Mouse (Mus musculus): Measurements from ENCODE around the gene Atp8b4. TPM values are rescaled to one million over a fixed set of nuclear protein-coding genes. Genes with fewer than 3 reads are reported as not detected.

The Atp8b4 gene
- polyA plus RNA-seq, 1 experiment from 2014 or later = 0.12 TPM

DNA sequence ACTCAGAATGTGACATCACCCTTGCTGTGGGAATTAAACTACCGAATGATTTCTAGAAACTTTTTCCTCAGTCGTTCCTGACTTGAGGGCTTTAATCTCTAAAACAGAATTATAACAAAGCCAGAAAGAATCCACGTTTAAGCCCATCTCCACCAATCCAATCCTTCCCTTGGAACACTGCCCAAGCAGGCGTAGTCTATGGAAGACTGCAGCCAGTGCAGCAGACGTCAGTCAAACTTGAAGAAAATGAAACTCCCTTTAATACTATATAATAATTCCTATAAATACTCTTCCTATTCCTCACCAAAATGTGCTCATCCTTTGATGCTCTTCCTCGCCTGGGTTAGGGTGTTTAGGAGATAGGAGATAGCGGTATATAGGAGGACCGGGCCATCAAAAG is 7.2 kb downstream of the Atp8b4 start:
- H3K36me3 ChIP-seq = no peaks in the 10 kb centered on the region
- no peak overlapping the region for H3K4me3 ChIP-seq
- H3K4me1 ChIP-seq (replicated peaks) = no peaks in the 10 kb centered on the region
- H3K9me3 ChIP-seq = no peaks in the 10 kb centered on the region
- no peak overlapping the region for H3K4me2 ChIP-seq
- H3K9ac ChIP-seq = no peak overlapping the region
- ATAC-seq (ENCODE audit: low FRiP score, low read depth) = no peak
- H3K27me3 ChIP-seq = no peaks in the 10 kb centered on the region
- 87% methylated on average over 8 of the region's 8 CpGs for WGBS
- no peak overlapping the region for H3K27ac ChIP-seq (replicated peaks)

- H3K4me2 ChIP-seq = no peak overlapping the region
- H3K27ac ChIP-seq (replicated peaks) = no peak overlapping the region
- H3K27me3 ChIP-seq = no peaks in the 10 kb centered on the region
- 0 out of 2 replicates have a peak, but pooled peaks have one; percentile 27 for ATAC-seq (ENCODE audit: low FRiP score, low read depth)
- H3K36me3 ChIP-seq = no peaks in the 10 kb centered on the region
- H3K4me3 ChIP-seq = no peak overlapping the region
- H3K9me3 ChIP-seq = no peaks in the 10 kb centered on the region
- 38% methylated on average over 5 of the region's 5 CpGs for WGBS
- H3K4me1 ChIP-seq (replicated peaks) = no peaks in the 10 kb centered on the region
- no peak overlapping the region for H3K9ac ChIP-seq
These were observed 7.8 kb downstream of the Atp8b4 start for GRCm38 (mm10) chr2:126492713-126493112.

- H3K4me2 ChIP-seq = no peak overlapping the region
- no peak overlapping the region for H3K4me3 ChIP-seq
- 87% methylated on average over 4 of the region's 4 CpGs for WGBS
- no peak overlapping the region for H3K27ac ChIP-seq (replicated peaks)
- H3K36me3 ChIP-seq = no peaks in the 10 kb centered on the region
- no peaks in the 10 kb centered on the region for H3K27me3 ChIP-seq
- H3K9me3 ChIP-seq = no peaks in the 10 kb centered on the region
- ATAC-seq (ENCODE audit: low FRiP score, low read depth) = no peak
- no peaks in the 10 kb centered on the region for H3K4me1 ChIP-seq (replicated peaks)
- H3K9ac ChIP-seq = no peak overlapping the region
These were observed 9.0 kb downstream of the Atp8b4 start for GRCm38 (mm10) chr2:126491446-126491845.

DNA sequence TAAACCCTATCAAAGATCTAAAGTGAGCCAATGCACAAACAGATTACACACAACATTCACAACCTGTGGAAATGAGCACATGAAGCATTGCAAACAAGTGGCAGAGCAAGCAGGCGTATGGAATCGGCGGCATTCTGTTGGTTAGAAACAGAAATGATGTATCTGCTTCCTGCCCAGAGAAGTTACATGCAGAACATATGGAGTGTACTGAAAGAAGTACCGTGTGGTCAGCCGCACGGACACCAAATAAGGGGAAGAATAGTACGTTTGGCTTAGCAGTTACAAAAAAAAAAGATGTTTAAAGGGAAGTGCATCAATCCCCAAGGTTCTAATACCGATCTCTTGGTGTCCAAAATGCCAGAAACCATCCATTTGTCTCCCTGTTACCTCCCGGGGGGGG is 9.9 kb downstream of the Atp8b4 start:
- Histone ChIP-seq H3K9ac (no peak overlapping the region), H3K36me3 (no peaks in the 10 kb centered on the region), H3K27ac (replicated peaks) (no peak overlapping the region), H3K4me3 (no peak overlapping the region), H3K9me3 (no peaks in the 10 kb centered on the region), H3K27me3 (no peaks in the 10 kb centered on the region), H3K4me1 (replicated peaks) (no peaks in the 10 kb centered on the region), H3K4me2 (no peak overlapping the region)
- no peak for ATAC-seq (ENCODE audit: low FRiP score, low read depth)
- 92% methylated on average over 9 of the region's 9 CpGs for WGBS

- Histone ChIP-seq H3K27me3 (no peaks in the 10 kb centered on the region), H3K9ac (no peak overlapping the region), H3K9me3 (no peaks in the 10 kb centered on the region), H3K36me3 (no peaks in the 10 kb centered on the region), H3K27ac (replicated peaks) (no peak overlapping the region), H3K4me3 (no peak overlapping the region), H3K4me1 (replicated peaks) (no peaks in the 10 kb centered on the region), H3K4me2 (no peak overlapping the region)
- 91% methylated on average over 11 of the region's 11 CpGs for WGBS
- ATAC-seq (ENCODE audit: low FRiP score, low read depth) = no peak
These were observed 15.0 kb downstream of the Atp8b4 start for GRCm38 (mm10) chr2:126485262-126486017.

GRCm38 (mm10) chr2:126483337-126483736 is 17.1 kb downstream of the Atp8b4 start:
- no peaks in the 10 kb centered on the region for H3K4me1 ChIP-seq (replicated peaks)
- no peaks in the 10 kb centered on the region for H3K36me3 ChIP-seq
- no peak overlapping the region for H3K4me3 ChIP-seq
- no peak overlapping the region for H3K4me2 ChIP-seq
- no peak for ATAC-seq (ENCODE audit: low FRiP score, low read depth)
- no peaks in the 10 kb centered on the region for H3K9me3 ChIP-seq
- 87% methylated on average over 6 of the region's 6 CpGs for WGBS
- no peaks in the 10 kb centered on the region for H3K27me3 ChIP-seq
- H3K27ac ChIP-seq (replicated peaks) = no peak overlapping the region
- no peak overlapping the region for H3K9ac ChIP-seq

GRCm38 (mm10) chr2:126477556-126477955 is 22.9 kb downstream of the Atp8b4 start:
- Histone ChIP-seq H3K4me1 (replicated peaks) (no peaks in the 10 kb centered on the region), H3K9me3 (no peaks in the 10 kb centered on the region), H3K27ac (replicated peaks) (no peak overlapping the region), H3K9ac (no peak overlapping the region), H3K4me2 (no peak overlapping the region), H3K36me3 (no peaks in the 10 kb centered on the region), H3K4me3 (no peak overlapping the region), H3K27me3 (no peaks in the 10 kb centered on the region)
- no peak for ATAC-seq (ENCODE audit: low FRiP score, low read depth)
- 87% methylated on average over 7 of the region's 7 CpGs for WGBS

DNA sequence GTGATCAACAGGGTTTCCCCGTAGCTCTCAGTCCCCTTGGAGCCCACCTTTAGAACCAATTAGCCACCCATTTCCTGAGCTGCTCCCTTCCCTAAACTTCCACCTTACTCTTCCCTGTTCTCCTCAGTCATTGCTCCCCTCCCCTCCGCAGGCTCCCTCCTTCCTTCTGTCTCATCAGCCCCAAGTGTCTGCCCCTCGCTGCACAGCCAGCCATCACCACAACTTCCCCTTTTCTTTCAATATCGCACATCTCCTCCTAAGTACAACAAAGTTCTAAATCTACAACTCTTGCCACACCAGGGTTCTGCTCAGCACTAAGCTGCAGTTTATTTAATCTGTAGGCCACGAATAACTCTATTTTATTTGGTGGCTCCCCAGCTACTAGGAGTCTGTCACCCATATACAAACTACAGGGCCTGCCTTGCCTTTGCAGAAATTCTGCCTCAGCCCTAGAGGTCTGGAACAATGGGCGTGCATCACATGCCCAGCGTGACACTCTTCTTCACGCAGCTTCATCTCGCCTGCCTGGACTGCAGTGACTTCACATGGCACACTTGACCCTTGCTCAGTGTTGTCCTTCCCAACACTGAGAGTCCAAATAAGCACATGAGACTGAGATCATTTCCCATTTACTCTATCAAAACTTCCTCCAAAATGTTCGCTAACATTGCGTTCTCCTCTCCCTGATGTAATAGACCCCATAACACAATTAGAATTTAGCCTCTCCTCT is 24.6 kb downstream of the Atp8b4 start:
- Histone ChIP-seq H3K9ac (no peak overlapping the region), H3K4me2 (no peak overlapping the region), H3K9me3 (no peaks in the 10 kb centered on the region), H3K27me3 (no peaks in the 10 kb centered on the region), H3K36me3 (no peaks in the 10 kb centered on the region), H3K4me3 (no peak overlapping the region), H3K4me1 (replicated peaks) (no peaks in the 10 kb centered on the region), H3K27ac (replicated peaks) (no peak overlapping the region)
- WGBS = 88% methylated on average over 11 of the region's 11 CpGs
- ATAC-seq (ENCODE audit: low FRiP score, low read depth) = no peak

GRCm38 (mm10) chr2:126474019-126474418 is 26.5 kb downstream of the Atp8b4 start:
- H3K4me3 ChIP-seq = no peak overlapping the region
- H3K36me3 ChIP-seq = no peaks in the 10 kb centered on the region
- no peak overlapping the region for H3K27ac ChIP-seq (replicated peaks)
- H3K27me3 ChIP-seq = no peaks in the 10 kb centered on the region
- ATAC-seq (ENCODE audit: low FRiP score, low read depth) = no peak
- no peak overlapping the region for H3K9ac ChIP-seq
- no peaks in the 10 kb centered on the region for H3K4me1 ChIP-seq (replicated peaks)
- no peak overlapping the region for H3K4me2 ChIP-seq
- 91% methylated on average over 6 of the region's 6 CpGs for WGBS
- H3K9me3 ChIP-seq = no peaks in the 10 kb centered on the region

- H3K9me3 ChIP-seq = no peaks in the 10 kb centered on the region
- H3K27ac ChIP-seq (replicated peaks) = no peak overlapping the region
- no peaks in the 10 kb centered on the region for H3K4me1 ChIP-seq (replicated peaks)
- no peak for ATAC-seq (ENCODE audit: low FRiP score, low read depth)
- no peaks in the 10 kb centered on the region for H3K27me3 ChIP-seq
- 82% methylated on average over 5 of the region's 5 CpGs for WGBS
- no peaks in the 10 kb centered on the region for H3K36me3 ChIP-seq
- no peak overlapping the region for H3K4me3 ChIP-seq
- no peak overlapping the region for H3K9ac ChIP-seq
- no peak overlapping the region for H3K4me2 ChIP-seq
These were observed 27.6 kb downstream of the Atp8b4 start for GRCm38 (mm10) chr2:126472836-126473235.

GRCm38 (mm10) chr2:126467790-126468189 is 32.7 kb downstream of the Atp8b4 start:
- Histone ChIP-seq H3K4me2 (no peak overlapping the region), H3K27ac (replicated peaks) (no peak overlapping the region), H3K36me3 (no peaks in the 10 kb centered on the region), H3K9me3 (no peaks in the 10 kb centered on the region), H3K9ac (no peak overlapping the region), H3K4me1 (replicated peaks) (no peaks in the 10 kb centered on the region), H3K27me3 (no peaks in the 10 kb centered on the region), H3K4me3 (no peak overlapping the region)
- ATAC-seq (ENCODE audit: low FRiP score, low read depth) = no peak
- 79% methylated on average over 4 of the region's 4 CpGs for WGBS

- WGBS = 84% methylated on average over 13 of the region's 13 CpGs
- Histone ChIP-seq H3K4me1 (replicated peaks) (no peaks in the 10 kb centered on the region), H3K4me3 (no peak overlapping the region), H3K4me2 (no peak overlapping the region), H3K36me3 (no peaks in the 10 kb centered on the region), H3K9ac (no peak overlapping the region), H3K27me3 (no peaks in the 10 kb centered on the region), H3K27ac (replicated peaks) (no peak overlapping the region), H3K9me3 (no peaks in the 10 kb centered on the region)
- ATAC-seq (ENCODE audit: low FRiP score, low read depth) = no peak
These were observed 33.9 kb downstream of the Atp8b4 start for GRCm38 (mm10) chr2:126466391-126467134.
